Mouse (Mus musculus) heart, postnatal 10 days (tissue): ENCODE measurements around the gene Rgsl1. TPM values are rescaled to one million over a fixed set of nuclear protein-coding genes. Genes with fewer than 3 reads are reported as not detected.

Experiments
- DNase-seq, 2 experiments: peaks; one replicate each; pipeline ENCODE4 v3.0.0; 2021
- intact Hi-C: fragments of 180-260 bp; cut with DNase I; formaldehyde crosslinking; loops from one replicate; pipeline ENCODE4 v1.15.1; 2025
- total RNA-seq, 2 experiments: library from RNA; stranded (reverse); gene quantifications; 2 replicates each; pipeline ENCODE4 v1.2.3; 2021

Rgsl1 gene
- total RNA-seq, 2 experiments from 2014 or later, result not detected

- peak; percentile 81 to 91 for DNase-seq
- intact Hi-C loops, result loop anchor here (1.0 to 2.0 kb wide), 2 partner anchors 100 to 183 kb away; no protein-coding TSS in a partner anchor
Observed at GRCm38 (mm10) chr1:153742374-153743155, 101.4 kb downstream of the Rgsl1 start.

- intact Hi-C loops, result loop anchor here (1.0 to 2.0 kb wide), 2 partner anchors 99 to 182 kb away; no protein-coding TSS in a partner anchor
- DNase-seq, result no peak
Observed at GRCm38 (mm10) chr1:153741551-153742316, 102.2 kb downstream of the Rgsl1 start.

- intact Hi-C loops, result no loop called here
- no peak for DNase-seq
Observed at GRCm38 (mm10) chr1:153740775-153741400, 103.1 kb downstream of the Rgsl1 start.

- intact Hi-C loops, result no loop called here
- DNase-seq, result peak; percentile 86 to 88
Observed at GRCm38 (mm10) chr1:153740145-153740544, 103.8 kb downstream of the Rgsl1 start, which contains the start of gene Rgs16. Gene Rgs16 (plus strand): TSS chr1:153740349.

- DNase-seq, result no peak
- intact Hi-C loops, result no loop called here
Observed at GRCm38 (mm10) chr1:153739437-153740015, 104.4 kb downstream of the Rgsl1 start.

GRCm38 (mm10) chr1:153737101-153738085 lies 106.5 kb downstream of the Rgsl1 start:
- intact Hi-C loops, result no loop called here
- DNase-seq, result no peak

GRCm38 (mm10) chr1:153736096-153736495 lies 107.8 kb downstream of the Rgsl1 start:
- DNase-seq, result no peak
- intact Hi-C loops, result no loop called here

- no peak for DNase-seq
- intact Hi-C loops, result no loop called here
Observed at GRCm38 (mm10) chr1:153734866-153735265, 109.1 kb downstream of the Rgsl1 start.

- intact Hi-C loops, result no loop called here
- DNase-seq, result no peak
Observed at GRCm38 (mm10) chr1:153733181-153733580, 110.8 kb downstream of the Rgsl1 start.

- peak; percentile 79 to 83 for DNase-seq
- intact Hi-C loops, result no loop called here
Observed at GRCm38 (mm10) chr1:153730671-153731070, 113.3 kb downstream of the Rgsl1 start.

GRCm38 (mm10) chr1:153729806-153730205 lies 114.1 kb downstream of the Rgsl1 start:
- peak in 1 of 2 experiments; percentile 15 for DNase-seq
- intact Hi-C loops, result no loop called here

Other genes with a start within 250 kb of the Rgsl1 start
- not detected for gene Rgs8, start 191.1 kb downstream of the Rgsl1 start, total RNA-seq
- gene Rgs16, start 103.8 kb downstream of the Rgsl1 start, total RNA-seq, result 1 to 10 TPM; 2.4 to 3.5 TPM
- gene Rnasel, start 94.7 kb downstream of the Rgsl1 start, total RNA-seq, result 10 to 100 TPM; 12.5 to 15.4 TPM
- not detected for gene Teddm1b, start 30.2 kb upstream of the Rgsl1 start, total RNA-seq
- gene Teddm1a, start 47.6 kb upstream of the Rgsl1 start, total RNA-seq, result not detected
- 100 to 1,000 TPM; 208 to 345 TPM for gene Glul, start 55.8 kb upstream of the Rgsl1 start, total RNA-seq
- under 1 TPM; 0.30 to 0.69 TPM for gene Teddm2, start 56.1 kb upstream of the Rgsl1 start, total RNA-seq